Mouse (Mus musculus) adrenal gland, postnatal 10 days (tissue): ENCODE data around the gene Nmrk2. TPM values are rescaled to one million over a fixed set of nuclear protein-coding genes. Genes with fewer than 3 reads are reported as not detected.

ENCODE experiments used
- DNase-seq: peaks from one replicate; pipeline ENCODE4 v3.0.0; 2021; ENCODE audit warnings: mixed read lengths
- total RNA-seq, 2 experiments: library from RNA; stranded (reverse); gene quantifications; 2 replicates each; pipeline ENCODE4 v1.2.3; 2021

The Nmrk2 gene
- total RNA-seq, 2 experiments from 2014 or later: 0.15 to 4.9 TPM

DNA sequence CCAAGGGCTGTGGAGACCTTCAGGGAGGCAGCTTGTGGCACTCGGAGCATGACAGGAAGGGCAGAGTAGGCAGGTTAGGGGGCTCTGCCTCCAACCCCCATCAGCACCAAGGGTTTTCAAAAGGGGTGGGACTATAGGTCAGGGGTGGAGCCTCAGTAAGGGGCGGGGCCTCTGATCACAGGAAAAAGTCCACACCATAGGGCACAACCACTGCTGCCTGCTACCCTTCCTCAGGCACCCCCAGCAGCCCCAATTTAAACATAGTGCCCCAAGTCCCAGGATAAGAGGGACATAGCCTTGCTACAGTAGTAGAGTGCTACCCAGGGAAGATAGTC is 39.6 kb downstream of the Nmrk2 start:
- DNase-seq: peak; percentile 16

- peak; percentile 64 for DNase-seq
These were observed 40.1 kb downstream of the Nmrk2 start for GRCm38 (mm10) chr10:81161602-81162317.

DNA sequence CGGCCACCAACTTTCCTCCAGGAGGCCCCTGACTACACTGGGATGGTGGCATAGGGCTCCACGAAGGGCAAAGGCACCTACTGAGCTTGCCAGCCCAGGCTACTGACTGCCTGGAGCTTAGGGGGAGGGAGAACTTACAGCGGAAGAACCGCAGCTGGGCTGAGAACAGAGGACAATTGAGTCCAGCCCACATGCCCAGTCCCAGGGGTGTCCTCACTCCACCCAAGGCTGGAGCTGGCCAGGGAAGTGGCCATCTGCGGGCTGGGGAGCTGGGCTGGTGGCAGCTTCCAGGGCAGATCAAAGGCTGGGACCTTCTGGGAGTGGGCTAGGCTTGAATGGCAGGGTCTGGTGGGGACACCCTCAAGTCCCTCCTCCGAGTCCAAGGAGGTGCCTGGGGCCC is 47.1 kb downstream of the Nmrk2 start:
- no peak for DNase-seq

- DNase-seq: no peak
These were observed 47.5 kb downstream of the Nmrk2 start for GRCm38 (mm10) chr10:81154313-81154712.

GRCm38 (mm10) chr10:81152609-81153008 is 49.2 kb downstream of the Nmrk2 start:
- no peak for DNase-seq

GRCm38 (mm10) chr10:81151261-81151660 is 50.6 kb downstream of the Nmrk2 start:
- no peak for DNase-seq

Other genes starting within 250 kb of the Nmrk2 start
- gene Gng7, start 187.1 kb downstream of the Nmrk2 start, total RNA-seq: 1 to 10 TPM; 5.4 to 6.4 TPM
- 1 to 10 TPM; 2.8 to 3.4 TPM for gene Diras1, start 176.4 kb downstream of the Nmrk2 start, total RNA-seq
- gene Slc39a3, start 164.6 kb downstream of the Nmrk2 start, total RNA-seq: 10 to 100 TPM; 28.5 to 32.8 TPM
- 100 to 1,000 TPM; 190 to 191 TPM for gene Sgta, start 141.9 kb downstream of the Nmrk2 start, total RNA-seq
- 10 to 100 TPM; 31.8 to 42.4 TPM for gene Thop1, start 132.0 kb downstream of the Nmrk2 start, total RNA-seq
- gene Creb3l3, start 103.2 kb downstream of the Nmrk2 start, total RNA-seq: 10 to 100 TPM; 18.1 to 42.6 TPM
- gene Map2k2, start 96.1 kb downstream of the Nmrk2 start, total RNA-seq: 100 to 1,000 TPM; 151 to 161 TPM
- 10 to 100 TPM; 61.1 to 66.6 TPM for gene Zbtb7a, start 66.8 kb downstream of the Nmrk2 start, total RNA-seq
- gene Pias4, start 34.1 kb downstream of the Nmrk2 start, total RNA-seq: 10 to 100 TPM; 25.8 to 26.5 TPM
- 1,000 to 10,000 TPM; 1,466 to 1,521 TPM for gene Eef2, start 25.4 kb downstream of the Nmrk2 start, total RNA-seq
- gene Dapk3, start 19.0 kb downstream of the Nmrk2 start, total RNA-seq: 10 to 100 TPM; 55.3 to 55.6 TPM
- gene 4930442H23Rik, start 18.2 kb downstream of the Nmrk2 start, total RNA-seq: not detected
- gene Atcay, start 28.8 kb upstream of the Nmrk2 start, total RNA-seq: 1 to 10 TPM; 2.5 to 4.6 TPM
- 10 to 100 TPM in 1 of 2 experiments, 1 to 10 TPM in 1; 7.4 to 11.9 TPM for gene Zfr2, start 31.1 kb upstream of the Nmrk2 start, total RNA-seq
- 1 to 10 TPM; 1.8 to 2.1 TPM for gene Matk, start 50.9 kb upstream of the Nmrk2 start, total RNA-seq
- gene Mrpl54, start 64.9 kb upstream of the Nmrk2 start, total RNA-seq: 100 to 1,000 TPM; 109 to 111 TPM
- 10 to 100 TPM; 79.8 to 83.8 TPM for gene Apba3, start 64.9 kb upstream of the Nmrk2 start, total RNA-seq
- gene Tjp3, start 89.5 kb upstream of the Nmrk2 start, total RNA-seq: 1 to 10 TPM; 1.9 to 3.0 TPM
- 10 to 100 TPM; 39.2 to 48.9 TPM for gene Pip5k1c, start 90.9 kb upstream of the Nmrk2 start, total RNA-seq
- 10 to 100 TPM; 29.4 to 35.4 TPM for gene Cactin, start 119.1 kb upstream of the Nmrk2 start, total RNA-seq
- 10 to 100 TPM; 24.5 to 31.8 TPM for gene Tbxa2r, start 126.7 kb upstream of the Nmrk2 start, total RNA-seq
- gene Gipc3, start 141.2 kb upstream of the Nmrk2 start, total RNA-seq: 1 to 10 TPM; 3.6 to 4.0 TPM
- gene Hmg20b, start 148.4 kb upstream of the Nmrk2 start, total RNA-seq: 10 to 100 TPM; 81.2 to 97.5 TPM
- gene Mfsd12, start 155.4 kb upstream of the Nmrk2 start, total RNA-seq: 10 to 100 TPM; 17.8 to 22.8 TPM
- gene 4930404N11Rik, start 163.8 kb upstream of the Nmrk2 start, total RNA-seq: 1 to 10 TPM; 1.1 to 2.3 TPM
- 10 to 100 TPM; 42.1 to 51.7 TPM for gene Fzr1, start 176.5 kb upstream of the Nmrk2 start, total RNA-seq
- gene Dohh, start 182.4 kb upstream of the Nmrk2 start, total RNA-seq: 10 to 100 TPM; 52.8 to 54.2 TPM
- 1 to 10 TPM; 1.1 to 1.6 TPM for gene Gm48551, start 182.4 kb upstream of the Nmrk2 start, total RNA-seq
- gene Gm48552, start 187.0 kb upstream of the Nmrk2 start, total RNA-seq: 1 to 10 TPM in 1 of 2 experiments, under 1 TPM in 1; 0.45 to 1.9 TPM
- gene Smim24, start 191.0 kb upstream of the Nmrk2 start, total RNA-seq: 1 to 10 TPM; 1.2 to 1.6 TPM